Mouse (Mus musculus) lung, postnatal 0 days (tissue): Measurements from ENCODE around the gene Glt6d1. TPM values are rescaled to one million over a fixed set of nuclear protein-coding genes. Genes with fewer than 3 reads are reported as not detected.

Experiments
- ATAC-seq: fragments of 200-750 bp; cut with Nextera tagmentation; 2 replicates; pipeline ENCODE4 v1.8.0; 2017; ENCODE audit warnings: moderate library complexity
- DNase-seq: peaks from one replicate; pipeline ENCODE4 v3.0.0-alpha.2; 2016; ENCODE audit warnings: low spot score
- H3K27ac ChIP-seq: fragments of 300-500 bp; sonication (generic); 2 replicates; pipeline ENCODE4 v1.5.1; 2014; ENCODE audit warnings: antibody characterized with exemption, mild to moderate bottlenecking, low read length, mixed read lengths
- H3K27me3 ChIP-seq: fragments of 300-500 bp; sonication (generic); replicated peaks from 2 replicates; pipeline ENCODE4 v1.6.1; 2014; ENCODE audit warnings: low read length, mixed read lengths; ENCODE audit not compliant: insufficient read depth
- H3K36me3 ChIP-seq: fragments of 300-500 bp; sonication (generic); 2 replicates; pipeline ENCODE4 v1.6.1; 2014; ENCODE audit warnings: low read length, mixed read lengths; ENCODE audit not compliant: insufficient read depth
- H3K4me1 ChIP-seq: fragments of 300-500 bp; sonication (generic); 2 replicates; pipeline ENCODE4 v1.6.1; 2014; ENCODE audit warnings: antibody characterized with exemption, low read depth, low read length, mixed read lengths; ENCODE audit not compliant: insufficient read depth
- H3K4me2 ChIP-seq: fragments of 300-500 bp; sonication (generic); replicated peaks from 2 replicates; pipeline ENCODE4 v1.6.1; 2014; ENCODE audit warnings: low read depth, mild to moderate bottlenecking, low read length, moderate library complexity, mixed read lengths
- H3K4me3 ChIP-seq: fragments of 300-500 bp; sonication (generic); 2 replicates; pipeline ENCODE4 v1.5.1; 2014; ENCODE audit warnings: low read depth, low read length
- H3K9ac ChIP-seq: fragments of 300-500 bp; sonication (generic); replicated peaks from 2 replicates; pipeline ENCODE4 v1.6.1; 2014; ENCODE audit warnings: low read depth, mild to moderate bottlenecking
- H3K9me3 ChIP-seq: fragments of 300-500 bp; sonication (generic); 2 replicates; pipeline ENCODE4 v1.6.1; 2016; ENCODE audit warnings: low read length, mixed read lengths
- CTCF ChIP-seq: IDR thresholded peaks from 2 replicates; pipeline ENCODE4 v1.5.1; 2016; ENCODE audit warnings: antibody characterized with exemption, mild to moderate bottlenecking
- EP300 ChIP-seq: IDR thresholded peaks from 2 replicates; pipeline ENCODE4 v1.6.1; 2016; ENCODE audit warnings: antibody characterized with exemption, mild to moderate bottlenecking, control low read depth
- WGBS: fragments of 180-500 bp; shearing (Covaris S2); extraction: QIAGEN DNeasy Blood & Tissue Kit; methylation state at CpG from one replicate; pipeline ENCODE4 v1.1.7; 2014; 5-methylcytosine and 5-hydroxymethylcytosine counted together
- polyA plus RNA-seq: library from polyadenylated mRNA; unstranded; fragments of >200 nt; fragmentation: Nextera tagmentation; extraction: Ambion mirVana; gene quantifications from 2 replicates; pipeline ENCODE4 v1.2.1, GENCODE M21; 2015

The Glt6d1 gene
- polyA plus RNA-seq, 1 experiment from 2014 or later = not detected

- H3K4me2 ChIP-seq = no peak overlapping the region
- H3K9me3 ChIP-seq = no peaks in the 10 kb centered on the region
- no peak overlapping the region for H3K9ac ChIP-seq
- 73% methylated on average over 1 of the region's 1 CpGs for WGBS
- DNase-seq (no peak), ATAC-seq (no peak)
- no peak overlapping the region for H3K4me3 ChIP-seq
- no peak overlapping the region for H3K27ac ChIP-seq
- no peak for TF ChIP-seq EP300
- no peak for TF ChIP-seq CTCF
- H3K4me1 ChIP-seq = no peaks in the 10 kb centered on the region
- no peaks in the 10 kb centered on the region for H3K36me3 ChIP-seq
- H3K27me3 ChIP-seq = no peaks in the 10 kb centered on the region
These were observed 27.1 kb upstream of the Glt6d1 start for GRCm38 (mm10) chr2:25842758-25843157.

- no peak overlapping the region for H3K4me3 ChIP-seq
- DNase-seq (no peak), ATAC-seq (no peak)
- no peaks in the 10 kb centered on the region for H3K36me3 ChIP-seq
- no peak overlapping the region for H3K27ac ChIP-seq
- H3K9me3 ChIP-seq = no peaks in the 10 kb centered on the region
- no peaks in the 10 kb centered on the region for H3K27me3 ChIP-seq
- no peak overlapping the region for H3K4me2 ChIP-seq
- H3K9ac ChIP-seq = no peak overlapping the region
- no peaks in the 10 kb centered on the region for H3K4me1 ChIP-seq
- WGBS = 38% methylated on average over 4 of the region's 4 CpGs
- TF ChIP-seq EP300 (no peak), CTCF (no peak)
These were observed 26.5 kb upstream of the Glt6d1 start for GRCm38 (mm10) chr2:25842161-25842560.

- H3K4me3 ChIP-seq = no peak overlapping the region
- no peak overlapping the region for H3K4me2 ChIP-seq
- no peaks in the 10 kb centered on the region for H3K9me3 ChIP-seq
- H3K27me3 ChIP-seq = no peaks in the 10 kb centered on the region
- WGBS = 34% methylated on average over 5 of the region's 5 CpGs
- H3K36me3 ChIP-seq = no peaks in the 10 kb centered on the region
- DNase-seq (peak; percentile 74), ATAC-seq (peak; percentile 73)
- no peak overlapping the region for H3K27ac ChIP-seq
- TF ChIP-seq CTCF = peak; percentile 92
- no peak for TF ChIP-seq EP300
- H3K4me1 ChIP-seq = no peaks in the 10 kb centered on the region
- H3K9ac ChIP-seq = no peak overlapping the region
These were observed 20.6 kb upstream of the Glt6d1 start for GRCm38 (mm10) chr2:25836291-25836690.

- Histone ChIP-seq H3K4me3 (no peak overlapping the region), H3K4me2 (no peak overlapping the region), H3K27ac (no peak overlapping the region), H3K4me1 (no peaks in the 10 kb centered on the region), H3K9me3 (no peaks in the 10 kb centered on the region), H3K36me3 (no peaks in the 10 kb centered on the region), H3K9ac (no peak overlapping the region), H3K27me3 (no peaks in the 10 kb centered on the region)
- TF ChIP-seq EP300 = peak; percentile 17; the same call in 1 of the 2 replicates
- TF ChIP-seq CTCF = no peak
- DNase-seq (peak; percentile 59), ATAC-seq (peak; percentile 40)
- 65% methylated on average over 3 of the region's 3 CpGs for WGBS
These were observed 15.1 kb upstream of the Glt6d1 start for GRCm38 (mm10) chr2:25830786-25831185.

DNA sequence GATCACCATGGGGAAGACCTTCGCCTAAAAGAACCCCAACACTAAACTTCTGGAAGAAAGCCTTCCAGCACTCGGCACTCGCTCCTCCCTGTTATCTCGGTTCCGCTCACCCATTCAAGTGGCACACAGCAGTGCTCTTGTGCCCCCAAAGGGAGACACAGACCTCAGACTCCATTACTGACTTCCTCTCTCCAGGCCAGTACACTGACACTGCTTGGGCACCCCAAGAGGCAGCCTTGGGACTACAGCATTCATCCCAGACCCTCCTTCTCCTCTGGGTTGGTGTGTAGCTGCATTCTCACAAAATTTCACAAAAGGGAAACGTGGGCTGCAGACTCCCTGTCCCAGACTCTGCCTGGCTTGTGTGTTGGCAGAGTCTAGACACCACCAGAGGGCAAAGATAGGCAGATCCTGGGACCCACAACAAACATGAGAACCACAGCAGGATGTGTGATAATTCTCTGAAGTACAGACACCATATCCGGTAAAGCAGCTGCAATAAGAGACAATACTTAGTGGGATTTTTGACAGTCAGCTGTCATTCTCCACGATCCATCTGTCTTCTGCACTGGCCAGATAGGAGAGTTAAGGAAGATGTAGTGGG lies 12.8 kb upstream of the Glt6d1 start:
- ATAC-seq = no peak
- H3K27ac ChIP-seq = no peak overlapping the region

DNA sequence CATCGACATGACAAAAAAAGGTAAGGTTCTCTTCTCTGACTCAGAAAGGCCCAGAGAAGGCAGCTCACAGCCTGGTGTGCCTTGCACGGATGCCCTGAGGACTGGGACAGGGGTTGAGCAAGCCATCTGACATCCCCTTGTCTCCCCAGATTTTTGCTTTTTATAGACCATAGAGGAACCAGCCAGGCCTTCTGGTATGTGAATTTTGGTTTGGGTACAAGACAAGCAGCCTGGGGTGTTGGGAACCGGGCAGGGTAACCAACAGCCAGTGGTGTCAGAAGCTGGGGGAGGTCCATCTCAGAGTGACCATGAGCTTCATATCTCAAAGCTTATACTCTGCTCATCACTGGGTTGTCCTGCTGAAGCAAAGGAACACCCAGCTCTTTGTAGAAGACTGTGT lies 9.1 kb upstream of the Glt6d1 start:
- 79% methylated on average over 3 of the region's 3 CpGs for WGBS
- ATAC-seq (no peak), DNase-seq (no peak)
- Histone ChIP-seq H3K4me2 (no peak overlapping the region), H3K4me1 (no peaks in the 10 kb centered on the region), H3K27me3 (no peaks in the 10 kb centered on the region), H3K36me3 (no peaks in the 10 kb centered on the region), H3K9ac (no peak overlapping the region), H3K9me3 (no peaks in the 10 kb centered on the region), H3K27ac (no peak overlapping the region), H3K4me3 (no peak overlapping the region)
- no peak for TF ChIP-seq CTCF
- no peak for TF ChIP-seq EP300

More for the DNA sequence above, 12.8 kb upstream of the Glt6d1 start:
- no peaks in the 10 kb centered on the region for H3K4me1 ChIP-seq
- H3K27me3 ChIP-seq = no peaks in the 10 kb centered on the region
- no peak overlapping the region for H3K4me2 ChIP-seq
- DNase-seq = no peak
- no peaks in the 10 kb centered on the region for H3K9me3 ChIP-seq
- no peak overlapping the region for H3K4me3 ChIP-seq
- no peak overlapping the region for H3K9ac ChIP-seq
- TF ChIP-seq EP300 = no peak
- TF ChIP-seq CTCF = no peak
- no peaks in the 10 kb centered on the region for H3K36me3 ChIP-seq
- WGBS = 65% methylated on average over 8 of the region's 8 CpGs

- TF ChIP-seq CTCF = no peak
- no peak for TF ChIP-seq EP300
- H3K27me3 ChIP-seq = no peaks in the 10 kb centered on the region
- no peak within 1 kb of the TSS for H3K4me3 ChIP-seq
- ATAC-seq (no peak), DNase-seq (no peak)
- H3K36me3 ChIP-seq = no peaks in the 10 kb centered on the region
- H3K4me1 ChIP-seq = no peaks in the 10 kb centered on the region
- WGBS = 53% methylated on average over 1 of the region's 1 CpGs
- no peak within 1 kb of the TSS for H3K4me2 ChIP-seq
- no peak within 1 kb of the TSS for H3K9ac ChIP-seq
- H3K27ac ChIP-seq = no peak within 1 kb of the TSS
- no peaks in the 10 kb centered on the region for H3K9me3 ChIP-seq
These were observed 7.2 kb upstream of the Glt6d1 start, which contains the start of gene Lcn9 for GRCm38 (mm10) chr2:25822806-25823205. TSS of gene Lcn9 (plus strand) at chr2:25823153.
